Mouse (Mus musculus): Measurements from ENCODE around the gene Dcst1. TPM values are rescaled to one million over a fixed set of nuclear protein-coding genes. Genes with fewer than 3 reads are reported as not detected.
A peak's percentile ranks its signal among the peaks of the same experiment; 100 is the strongest.

Gene Dcst1
- polyA plus RNA-seq, 1 experiment from 2014 or later, result 0.11 TPM

GRCm38 (mm10) chr3:89325882-89326281, 39.2 kb downstream of the Dcst1 start:
- no peak overlapping the region for H3K27ac ChIP-seq (ENCODE audit: low read depth)
- H3K36me3 ChIP-seq (ENCODE audit: insufficient read depth), result no peaks in the 10 kb centered on the region
- TF ChIP-seq CTCF (IDR thresholded peaks at IDR 0.05; ENCODE audit: low read depth), result no peak
- H3K4me2 ChIP-seq, result no peak overlapping the region
- DNase-seq (no peak), ATAC-seq (ENCODE audit: insufficient read depth) (no peak)
- no peak overlapping the region for H3K9ac ChIP-seq
- no peak overlapping the region for H3K4me3 ChIP-seq (ENCODE audit: low read depth, low read length)
- no peaks in the 10 kb centered on the region for H3K9me3 ChIP-seq (ENCODE audit: low read depth, low read length)
- WGBS, result 89% methylated on average over 8 of the region's 8 CpGs
- peaks cover 21% of the 10 kb centered on the region for H3K27me3 ChIP-seq (ENCODE audit: insufficient read depth, low read length)
- peaks cover 13% of the 10 kb centered on the region for H3K4me1 ChIP-seq (ENCODE audit: insufficient read depth)

DNA sequence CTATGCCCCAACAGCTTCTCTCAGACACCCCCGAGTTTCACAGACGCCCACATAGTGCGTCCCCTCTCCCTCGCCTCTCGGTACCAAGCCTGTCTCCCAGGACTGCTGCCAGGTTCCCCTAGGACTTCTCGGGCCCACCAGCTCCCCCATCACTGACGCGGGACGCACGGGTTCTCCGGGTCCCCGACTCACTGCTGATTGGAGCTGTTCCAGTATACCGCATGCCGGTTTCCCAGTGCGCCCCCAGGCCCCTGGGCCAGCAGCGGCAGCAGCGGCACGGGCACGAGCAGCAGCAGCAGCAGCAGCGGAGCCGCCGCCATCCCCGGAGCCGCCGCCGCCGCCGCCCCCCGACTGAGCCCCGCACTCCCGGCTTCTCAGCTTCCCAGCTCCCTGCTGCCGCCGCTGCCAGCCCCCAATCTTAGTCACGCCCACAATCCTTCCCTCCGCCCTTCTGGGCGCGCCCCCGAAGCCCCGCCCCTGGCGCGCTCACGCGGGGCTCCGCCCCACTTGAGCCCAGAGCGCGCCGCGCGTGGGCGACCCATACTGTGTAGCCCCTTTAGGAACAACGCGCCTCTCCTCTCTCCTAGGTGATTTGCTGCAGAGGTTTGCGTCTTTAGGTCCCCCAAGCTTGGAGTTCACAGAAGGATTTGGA, 42.4 kb downstream of the Dcst1 start, which contains the start of gene Efna3:
TSS of gene Efna3 (minus strand) at position 452 of the 652 bp plus-strand sequence.
- no peak within 1 kb of the TSS for H3K27ac ChIP-seq (ENCODE audit: low read depth)
- no peak for TF ChIP-seq CTCF (IDR thresholded peaks at IDR 0.05; ENCODE audit: low read depth)
- H3K27me3 ChIP-seq (ENCODE audit: insufficient read depth, low read length), result peaks cover 53% of the 10 kb centered on the region
- DNase-seq (peak; percentile 90), ATAC-seq (ENCODE audit: insufficient read depth) (peak; percentile 23)
- H3K4me2 ChIP-seq, result peak within 1 kb of the TSS; percentile 98
- H3K9me3 ChIP-seq (ENCODE audit: low read depth, low read length), result no peaks in the 10 kb centered on the region
- H3K4me1 ChIP-seq (ENCODE audit: insufficient read depth), result peaks cover 25% of the 10 kb centered on the region
- under 1% methylated on average over 53 of the region's 53 CpGs for WGBS
- H3K9ac ChIP-seq, result peak within 1 kb of the TSS; percentile 56
- no peaks in the 10 kb centered on the region for H3K36me3 ChIP-seq (ENCODE audit: insufficient read depth)
- peak within 1 kb of the TSS; percentile 61 for H3K4me3 ChIP-seq (ENCODE audit: low read depth, low read length)

DNA sequence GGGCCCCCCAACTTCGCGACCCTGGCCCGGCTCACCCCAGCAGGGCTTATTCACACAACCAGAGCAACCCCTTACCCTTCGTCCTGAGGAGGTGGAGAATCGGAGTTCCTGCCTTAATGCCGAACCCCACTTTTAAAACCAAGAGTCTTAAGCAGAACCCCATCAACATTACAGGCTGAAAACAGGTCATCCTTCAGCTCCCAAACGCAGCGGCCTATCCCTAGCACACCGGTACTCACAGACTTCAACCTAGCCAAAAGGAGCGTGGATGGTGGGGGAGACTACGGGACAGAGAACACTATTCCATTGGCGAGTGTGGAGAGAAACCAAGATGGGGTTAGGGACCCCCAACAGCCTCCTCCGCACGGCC, 42.9 kb downstream of the Dcst1 start:
- no peak for TF ChIP-seq CTCF (IDR thresholded peaks at IDR 0.05; ENCODE audit: low read depth)
- ATAC-seq (ENCODE audit: insufficient read depth) (peak; percentile 4; the same call in 1 of the 2 replicates), DNase-seq (no peak)
- Histone ChIP-seq H3K27ac (ENCODE audit: low read depth) (no peak overlapping the region), H3K36me3 (ENCODE audit: insufficient read depth) (no peaks in the 10 kb centered on the region), H3K9ac (peak overlapping the region; percentile 56), H3K9me3 (ENCODE audit: low read depth, low read length) (no peaks in the 10 kb centered on the region), H3K4me3 (ENCODE audit: low read depth, low read length) (peak overlapping the region; percentile 61), H3K4me1 (ENCODE audit: insufficient read depth) (peaks cover 25% of the 10 kb centered on the region), H3K4me2 (peak overlapping the region; percentile 98), H3K27me3 (ENCODE audit: insufficient read depth, low read length) (peaks cover 55% of the 10 kb centered on the region)
- WGBS, result 2% methylated on average over 14 of the region's 14 CpGs

DNA sequence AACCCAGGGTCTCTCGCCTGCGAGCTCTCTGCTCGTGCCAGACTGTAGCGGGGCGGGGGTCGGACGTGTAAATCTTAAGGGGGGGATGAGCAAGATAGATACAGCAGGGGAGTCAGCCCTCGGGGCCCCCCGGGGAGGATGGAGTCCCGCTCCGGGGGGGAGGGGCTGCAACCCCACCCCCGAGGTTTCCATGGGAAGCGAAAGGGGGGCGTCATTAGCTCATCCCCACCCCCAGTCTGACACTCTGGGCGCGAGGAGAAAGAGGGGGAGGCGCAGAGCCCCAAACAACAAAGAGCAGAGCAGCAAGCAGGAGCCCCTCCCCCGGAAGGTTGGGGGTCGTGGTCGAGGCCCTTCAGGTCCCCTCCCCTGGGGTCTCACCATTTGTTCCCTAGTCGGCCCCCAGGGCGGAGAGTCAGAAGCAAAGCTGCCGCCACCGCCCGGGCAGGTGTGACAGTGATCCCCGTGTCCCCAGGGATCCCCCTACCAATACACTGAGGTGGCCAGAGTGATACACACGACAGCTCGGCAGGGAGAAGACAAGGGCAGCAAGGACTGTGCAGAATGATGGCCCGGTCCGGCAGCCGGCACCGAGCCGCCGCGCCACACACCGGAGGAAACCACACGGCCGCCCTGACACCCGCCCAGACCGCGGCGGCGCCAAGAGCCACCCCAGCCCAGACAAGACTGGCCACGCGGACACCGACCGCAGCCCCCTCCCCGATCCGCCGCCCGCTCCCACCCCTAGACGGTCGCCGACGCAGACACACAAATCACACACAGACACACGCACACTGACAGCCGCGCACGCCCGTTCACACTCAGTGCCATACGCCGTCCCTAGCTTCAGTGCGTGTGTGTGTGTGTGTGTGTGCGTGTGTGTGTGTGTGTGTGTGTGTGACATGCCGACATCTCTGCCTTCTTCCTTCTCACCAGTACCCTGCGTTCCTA, 43.6 kb downstream of the Dcst1 start:
- under 1% methylated on average over 66 of the region's 66 CpGs for WGBS
- H3K4me3 ChIP-seq (ENCODE audit: low read depth, low read length), result peak overlapping the region; percentile 61
- H3K27me3 ChIP-seq (ENCODE audit: insufficient read depth, low read length), result peaks cover 55% of the 10 kb centered on the region

DNA sequence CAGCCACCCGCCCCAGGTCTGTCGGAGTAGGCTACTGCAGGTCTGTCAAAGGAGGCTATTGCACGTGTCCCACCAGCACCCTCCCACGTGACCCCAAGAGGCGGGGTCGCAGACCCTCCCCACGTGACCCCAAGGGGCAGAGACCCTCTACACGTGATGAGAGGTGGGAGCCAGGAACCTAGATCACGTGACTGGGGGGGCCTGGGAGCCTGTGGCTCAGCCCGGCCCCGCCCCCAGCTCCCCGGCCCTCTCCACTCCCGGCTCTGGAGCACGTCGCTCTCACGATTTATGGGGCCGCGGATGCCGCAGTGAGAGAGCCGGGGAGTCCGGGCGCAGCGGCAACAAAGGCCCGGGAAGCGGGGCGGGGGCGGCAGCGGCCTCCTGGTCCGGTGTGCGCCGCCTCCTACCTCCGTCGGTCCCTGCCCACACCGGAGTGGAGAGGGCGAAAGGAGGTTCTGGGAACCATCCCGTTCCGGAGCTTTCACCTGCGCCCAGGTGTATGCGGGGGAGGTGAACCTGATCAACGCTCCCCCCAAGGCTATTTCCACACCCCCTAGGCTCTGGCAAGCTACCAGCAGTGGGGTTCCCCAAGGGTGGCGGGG, 44.4 kb downstream of the Dcst1 start:
- no peak for TF ChIP-seq CTCF (IDR thresholded peaks at IDR 0.05; ENCODE audit: low read depth)

More for the DNA sequence above, 43.6 kb downstream of the Dcst1 start:
- Histone ChIP-seq H3K9ac (peak overlapping the region; percentile 56), H3K4me1 (ENCODE audit: insufficient read depth) (peaks cover 26% of the 10 kb centered on the region), H3K27ac (ENCODE audit: low read depth) (no peak overlapping the region), H3K4me2 (peak overlapping the region; percentile 98), H3K36me3 (ENCODE audit: insufficient read depth) (no peaks in the 10 kb centered on the region), H3K9me3 (ENCODE audit: low read depth, low read length) (no peaks in the 10 kb centered on the region)
- no peak for DNase-seq
- peak; percentile 20; the same call in 1 of the 2 replicates for ATAC-seq (ENCODE audit: insufficient read depth)
- no peak for TF ChIP-seq CTCF (IDR thresholded peaks at IDR 0.05; ENCODE audit: low read depth)

GRCm38 (mm10) chr3:89319591-89320350, 45.3 kb downstream of the Dcst1 start:
- Histone ChIP-seq H3K27ac (ENCODE audit: low read depth) (no peak overlapping the region), H3K27me3 (ENCODE audit: insufficient read depth, low read length) (peaks cover 55% of the 10 kb centered on the region)
- DNase-seq, result peak; percentile 54

More for the DNA sequence above, 44.4 kb downstream of the Dcst1 start:
- Histone ChIP-seq H3K27ac (ENCODE audit: low read depth) (no peak overlapping the region), H3K4me2 (peak overlapping the region; percentile 98), H3K9me3 (ENCODE audit: low read depth, low read length) (no peaks in the 10 kb centered on the region), H3K9ac (peak overlapping the region; percentile 41), H3K36me3 (ENCODE audit: insufficient read depth) (no peaks in the 10 kb centered on the region), H3K4me3 (ENCODE audit: low read depth, low read length) (peak overlapping the region; percentile 61), H3K4me1 (ENCODE audit: insufficient read depth) (peaks cover 30% of the 10 kb centered on the region), H3K27me3 (ENCODE audit: insufficient read depth, low read length) (peaks cover 55% of the 10 kb centered on the region)
- no peak for ATAC-seq (ENCODE audit: insufficient read depth)
- 1% methylated on average over 41 of the region's 41 CpGs for WGBS
- peak; percentile 60 for DNase-seq

More at GRCm38 (mm10) chr3:89319591-89320350, 45.3 kb downstream of the Dcst1 start:
- Histone ChIP-seq H3K9ac (peak overlapping the region; percentile 29), H3K36me3 (ENCODE audit: insufficient read depth) (no peaks in the 10 kb centered on the region), H3K9me3 (ENCODE audit: low read depth, low read length) (no peaks in the 10 kb centered on the region), H3K4me2 (peak overlapping the region; percentile 98), H3K4me3 (ENCODE audit: low read depth, low read length) (peak overlapping the region; percentile 61), H3K4me1 (ENCODE audit: insufficient read depth) (peaks cover 37% of the 10 kb centered on the region)
- 1% methylated on average over 58 of the region's 58 CpGs for WGBS
- no peak for TF ChIP-seq CTCF (IDR thresholded peaks at IDR 0.05; ENCODE audit: low read depth)
- ATAC-seq (ENCODE audit: insufficient read depth), result no peak

Measured in lung, embryonic 14.5 days (tissue).